Mouse (Mus musculus): ENCODE measurements around the gene Rps17. TPM values are rescaled to one million over a fixed set of nuclear protein-coding genes. Genes with fewer than 3 reads are reported as not detected.

Rps17 gene
- total and polyA plus RNA-seq, 3 experiments = 2,532 to 5,238 (median 5,063) TPM

DNA sequence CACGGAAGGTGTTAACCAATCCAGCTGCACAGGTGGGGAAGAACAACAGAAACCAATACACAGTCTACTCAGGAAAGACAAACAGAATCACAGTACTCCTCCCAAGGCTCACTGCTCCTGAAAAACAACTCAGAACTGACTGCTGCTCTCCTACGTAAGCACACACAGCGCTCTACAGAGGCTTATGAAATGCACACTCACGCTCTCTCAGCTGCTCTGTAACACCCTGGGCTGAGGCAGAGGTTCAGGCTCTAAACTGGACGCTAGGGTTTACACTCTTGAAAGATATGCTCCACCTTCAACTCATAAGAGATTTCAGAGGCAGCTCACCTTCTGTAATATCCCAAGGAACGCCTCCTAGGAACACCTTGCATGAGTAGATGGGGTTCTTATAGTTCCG, 11.9 kb upstream of the Rps17 start:
- H3K27ac ChIP-seq (ENCODE audit: insufficient read depth, low read depth) = no peak overlapping the region
- no peaks in the 10 kb centered on the region for H3K79me2 ChIP-seq (replicated peaks; ENCODE audit: control insufficient read depth, extremely low read depth, insufficient read depth, poor library complexity, severe bottlenecking)
- no peaks in the 10 kb centered on the region for H3K36me3 ChIP-seq (replicated peaks in 1 of 2; ENCODE audit: control insufficient read depth in 1 of 2, insufficient read depth in 1 of 2, low read length in 1 of 2)
- no peak overlapping the region for H3K4me3 ChIP-seq (replicated peaks in 1 of 3; ENCODE audit: low read depth in 2 of 3, low read length in 2 of 3, poor library complexity in 1 of 3)
- H3K4me1 ChIP-seq (ENCODE audit: control insufficient read depth in 1 of 2, insufficient read depth in 2 of 2) = no peaks in the 10 kb centered on the region
- no peak overlapping the region for H3K9ac ChIP-seq (ENCODE audit: insufficient read depth, low read depth)
- dilution Hi-C loops (cut with MboI; ENCODE audit: extremely low pct_ligation_motif_present, extremely low pct_unique_long_range_greater_than_20kb, low sequenced_read_pairs) = no loop called here
- H3K9me3 ChIP-seq (replicated peaks; ENCODE audit: low read length) = no peaks in the 10 kb centered on the region
- H3K27me3 ChIP-seq (replicated peaks) = peaks cover 11% of the 10 kb centered on the region
- TF ChIP-seq IRF4 (IDR thresholded peaks at IDR 0.05; ENCODE audit: low read depth, low read length) = no peak
- no peak for TF ChIP-seq USF1 (IDR thresholded peaks at IDR 0.05; ENCODE audit: low read depth, low read length)
- TF ChIP-seq PAX5 (IDR thresholded peaks at IDR 0.05; ENCODE audit: low read length) = no peak
- TF ChIP-seq MXI1 (IDR thresholded peaks at IDR 0.05; ENCODE audit: low read depth, low read length) = no peak
- TF ChIP-seq CTCF (conservative IDR thresholded peaks at IDR 0.05 in 1 of 2, IDR thresholded peaks at IDR 0.05 in 1 of 2; ENCODE audit: low read depth in 2 of 2, low read length in 2 of 2) = no peak
- H3K4me2 ChIP-seq (ENCODE audit: insufficient read depth, low read depth, poor library complexity, severe bottlenecking) = no peak overlapping the region
- DNase-seq (ENCODE audit: extremely low read depth) = no peak
- in situ Hi-C loops (cut with MboI; ENCODE audit: low pct_ligation_motif_present, low pct_unique_long_range_greater_than_20kb, low sequenced_read_pairs) = no loop called here

DNA sequence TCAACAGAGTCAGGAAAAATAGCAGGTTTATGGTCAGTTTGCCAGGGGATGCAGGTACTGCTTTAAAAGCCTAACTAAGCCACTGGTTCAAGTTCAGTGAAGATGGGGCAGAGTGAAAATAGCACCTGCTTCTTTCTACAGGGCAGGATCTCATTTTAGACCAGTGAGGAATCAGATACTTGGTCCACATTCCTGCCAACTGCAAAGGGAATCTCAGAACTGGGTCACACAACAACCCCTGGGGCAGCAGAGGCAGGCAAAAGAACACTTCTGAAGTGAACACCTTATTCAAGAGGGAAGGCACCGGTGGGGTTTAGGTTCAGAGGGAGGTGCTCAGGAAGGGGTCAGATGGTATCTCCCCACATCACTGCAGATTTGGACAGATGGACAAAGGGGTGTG, 11.3 kb upstream of the Rps17 start:
- H3K4me1 ChIP-seq (ENCODE audit: control insufficient read depth in 1 of 2, insufficient read depth in 2 of 2) = no peaks in the 10 kb centered on the region
- H3K27me3 ChIP-seq (replicated peaks) = peaks cover 11% of the 10 kb centered on the region
- DNase-seq (ENCODE audit: extremely low read depth) = no peak
- no peak for TF ChIP-seq HCFC1 (IDR thresholded peaks at IDR 0.05; ENCODE audit: low read depth, low read length)
- TF ChIP-seq ZKSCAN1 (IDR thresholded peaks at IDR 0.05; ENCODE audit: borderline replicate concordance, low read depth, low read length) = no peak
- no peak for TF ChIP-seq ZC3H11A (IDR thresholded peaks at IDR 0.05; ENCODE audit: low read depth, low read length)
- TF ChIP-seq PAX5 (IDR thresholded peaks at IDR 0.05; ENCODE audit: low read length) = no peak
- no peak for TF ChIP-seq BHLHE40 (IDR thresholded peaks at IDR 0.05; ENCODE audit: low read depth, low read length)
- TF ChIP-seq KAT2A (IDR thresholded peaks at IDR 0.05; ENCODE audit: insufficient replicate concordance, low read length) = no peak
- TF ChIP-seq NRF1 (IDR thresholded peaks at IDR 0.05; ENCODE audit: low read depth, low read length) = no peak
- TF ChIP-seq SIN3A (IDR thresholded peaks at IDR 0.05; ENCODE audit: low read length) = no peak
- no peak for TF ChIP-seq NELFE (IDR thresholded peaks at IDR 0.05; ENCODE audit: low read depth, low read length)
- TF ChIP-seq TCF12 (IDR thresholded peaks at IDR 0.05; ENCODE audit: low read depth, low read length) = no peak
- H3K27ac ChIP-seq (ENCODE audit: insufficient read depth, low read depth) = no peak overlapping the region
- H3K4me3 ChIP-seq (replicated peaks in 1 of 3; ENCODE audit: low read depth in 2 of 3, low read length in 2 of 3, poor library complexity in 1 of 3) = no peak overlapping the region
- no peaks in the 10 kb centered on the region for H3K9me3 ChIP-seq (replicated peaks; ENCODE audit: low read length)
- in situ Hi-C loops (cut with MboI; ENCODE audit: low pct_ligation_motif_present, low pct_unique_long_range_greater_than_20kb, low sequenced_read_pairs) = no loop called here
- dilution Hi-C loops (cut with MboI; ENCODE audit: extremely low pct_ligation_motif_present, extremely low pct_unique_long_range_greater_than_20kb, low sequenced_read_pairs) = no loop called here
- H3K36me3 ChIP-seq (replicated peaks in 1 of 2; ENCODE audit: control insufficient read depth in 1 of 2, insufficient read depth in 1 of 2, low read length in 1 of 2) = no peaks in the 10 kb centered on the region
- no peak overlapping the region for H3K4me2 ChIP-seq (ENCODE audit: insufficient read depth, low read depth, poor library complexity, severe bottlenecking)
- no peak overlapping the region for H3K9ac ChIP-seq (ENCODE audit: insufficient read depth, low read depth)
- H3K79me2 ChIP-seq (replicated peaks; ENCODE audit: control insufficient read depth, extremely low read depth, insufficient read depth, poor library complexity, severe bottlenecking) = no peaks in the 10 kb centered on the region

DNA sequence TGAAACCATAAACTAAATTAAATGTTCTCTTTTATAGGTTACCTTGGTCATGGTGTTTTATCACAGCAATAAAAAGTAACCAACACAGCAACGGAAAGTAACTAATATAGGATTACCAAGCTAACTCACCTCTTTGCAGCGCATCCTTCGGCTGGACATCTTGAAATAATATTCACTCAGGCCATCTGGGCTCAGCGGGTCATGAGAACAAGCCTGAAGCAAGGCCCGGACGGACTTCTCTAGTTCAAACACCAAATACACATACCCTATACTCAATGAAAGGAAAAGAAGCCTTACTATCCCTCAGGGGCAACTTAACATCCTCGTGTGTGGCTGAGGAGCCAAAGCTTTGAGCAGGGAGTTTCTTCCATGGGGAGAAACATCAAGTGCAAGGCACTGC, 10.7 kb upstream of the Rps17 start:
- in situ Hi-C loops (cut with MboI; ENCODE audit: low pct_ligation_motif_present, low pct_unique_long_range_greater_than_20kb, low sequenced_read_pairs) = no loop called here
- no peak for TF ChIP-seq JUN (IDR thresholded peaks at IDR 0.05; ENCODE audit: insufficient read depth, low read depth, low read length)
- no peak for TF ChIP-seq ZC3H11A (IDR thresholded peaks at IDR 0.05; ENCODE audit: low read depth, low read length)
- no peak for TF ChIP-seq HCFC1 (IDR thresholded peaks at IDR 0.05; ENCODE audit: low read depth, low read length)
- TF ChIP-seq ZKSCAN1 (IDR thresholded peaks at IDR 0.05; ENCODE audit: borderline replicate concordance, low read depth, low read length) = no peak
- TF ChIP-seq MAZ (IDR thresholded peaks at IDR 0.05; ENCODE audit: low read depth, low read length) = no peak
- no peak for TF ChIP-seq MAX (IDR thresholded peaks at IDR 0.05; ENCODE audit: low read length)
- no peak for TF ChIP-seq E2F4 (IDR thresholded peaks at IDR 0.05; ENCODE audit: insufficient replicate concordance, low read depth, low read length)
- TF ChIP-seq MEF2A (IDR thresholded peaks at IDR 0.05; ENCODE audit: borderline replicate concordance, low read depth, low read length) = no peak

More for the DNA sequence above, 10.7 kb upstream of the Rps17 start:
- H3K36me3 ChIP-seq (replicated peaks in 1 of 2; ENCODE audit: control insufficient read depth in 1 of 2, insufficient read depth in 1 of 2, low read length in 1 of 2) = no peaks in the 10 kb centered on the region
- H3K27me3 ChIP-seq (replicated peaks) = peaks cover 11% of the 10 kb centered on the region
- dilution Hi-C loops (cut with MboI; ENCODE audit: extremely low pct_ligation_motif_present, extremely low pct_unique_long_range_greater_than_20kb, low sequenced_read_pairs) = no loop called here
- H3K27ac ChIP-seq (ENCODE audit: insufficient read depth, low read depth) = no peak overlapping the region
- H3K9ac ChIP-seq (ENCODE audit: insufficient read depth, low read depth) = no peak overlapping the region
- no peaks in the 10 kb centered on the region for H3K79me2 ChIP-seq (replicated peaks; ENCODE audit: control insufficient read depth, extremely low read depth, insufficient read depth, poor library complexity, severe bottlenecking)
- no peaks in the 10 kb centered on the region for H3K9me3 ChIP-seq (replicated peaks; ENCODE audit: low read length)
- DNase-seq (ENCODE audit: extremely low read depth) = no peak
- H3K4me3 ChIP-seq (replicated peaks in 1 of 3; ENCODE audit: low read depth in 2 of 3, low read length in 2 of 3, poor library complexity in 1 of 3) = no peak overlapping the region
- H3K4me1 ChIP-seq (ENCODE audit: control insufficient read depth in 1 of 2, insufficient read depth in 2 of 2) = no peaks in the 10 kb centered on the region
- no peak overlapping the region for H3K4me2 ChIP-seq (ENCODE audit: insufficient read depth, low read depth, poor library complexity, severe bottlenecking)
